Mouse (Mus musculus) lung, postnatal 0 days (tissue): Measurements from ENCODE around the gene Pigq. TPM values are rescaled to one million over a fixed set of nuclear protein-coding genes. Genes with fewer than 3 reads are reported as not detected.

Source experiments
- ATAC-seq: fragments of 200-750 bp; cut with Nextera tagmentation; 2 replicates; pipeline ENCODE4 v1.8.0; 2017; ENCODE audit warnings: moderate library complexity
- DNase-seq: peaks from one replicate; pipeline ENCODE4 v3.0.0-alpha.2; 2016; ENCODE audit warnings: low spot score
- H3K27ac ChIP-seq: fragments of 300-500 bp; sonication (generic); 2 replicates; pipeline ENCODE4 v1.5.1; 2014; ENCODE audit warnings: antibody characterized with exemption, mild to moderate bottlenecking, low read length, mixed read lengths
- H3K27me3 ChIP-seq: fragments of 300-500 bp; sonication (generic); replicated peaks from 2 replicates; pipeline ENCODE4 v1.6.1; 2014; ENCODE audit warnings: low read length, mixed read lengths; ENCODE audit not compliant: insufficient read depth
- H3K36me3 ChIP-seq: fragments of 300-500 bp; sonication (generic); 2 replicates; pipeline ENCODE4 v1.6.1; 2014; ENCODE audit warnings: low read length, mixed read lengths; ENCODE audit not compliant: insufficient read depth
- H3K4me1 ChIP-seq: fragments of 300-500 bp; sonication (generic); 2 replicates; pipeline ENCODE4 v1.6.1; 2014; ENCODE audit warnings: antibody characterized with exemption, low read depth, low read length, mixed read lengths; ENCODE audit not compliant: insufficient read depth
- H3K4me2 ChIP-seq: fragments of 300-500 bp; sonication (generic); replicated peaks from 2 replicates; pipeline ENCODE4 v1.6.1; 2014; ENCODE audit warnings: low read depth, mild to moderate bottlenecking, low read length, moderate library complexity, mixed read lengths
- H3K4me3 ChIP-seq: fragments of 300-500 bp; sonication (generic); 2 replicates; pipeline ENCODE4 v1.5.1; 2014; ENCODE audit warnings: low read depth, low read length
- H3K9ac ChIP-seq: fragments of 300-500 bp; sonication (generic); replicated peaks from 2 replicates; pipeline ENCODE4 v1.6.1; 2014; ENCODE audit warnings: low read depth, mild to moderate bottlenecking
- H3K9me3 ChIP-seq: fragments of 300-500 bp; sonication (generic); 2 replicates; pipeline ENCODE4 v1.6.1; 2016; ENCODE audit warnings: low read length, mixed read lengths
- CTCF ChIP-seq: IDR thresholded peaks from 2 replicates; pipeline ENCODE4 v1.5.1; 2016; ENCODE audit warnings: antibody characterized with exemption, mild to moderate bottlenecking
- EP300 ChIP-seq: IDR thresholded peaks from 2 replicates; pipeline ENCODE4 v1.6.1; 2016; ENCODE audit warnings: antibody characterized with exemption, mild to moderate bottlenecking, control low read depth
- WGBS: fragments of 180-500 bp; shearing (Covaris S2); extraction: QIAGEN DNeasy Blood & Tissue Kit; methylation state at CpG from one replicate; pipeline ENCODE4 v1.1.7; 2014; 5-methylcytosine and 5-hydroxymethylcytosine counted together
- polyA plus RNA-seq: library from polyadenylated mRNA; unstranded; fragments of >200 nt; fragmentation: Nextera tagmentation; extraction: Ambion mirVana; gene quantifications from 2 replicates; pipeline ENCODE4 v1.2.1, GENCODE M21; 2015

Pigq gene
- polyA plus RNA-seq, 1 experiment from 2014 or later, result 36.9 TPM

GRCm38 (mm10) chr17:25943769-25944168, 967 bp downstream of the Pigq start:
- H3K9ac ChIP-seq, result no peak overlapping the region
- no peaks in the 10 kb centered on the region for H3K27me3 ChIP-seq
- 64% methylated on average over 9 of the region's 9 CpGs for WGBS
- no peak overlapping the region for H3K4me3 ChIP-seq
- DNase-seq, result no peak
- peaks cover 8% of the 10 kb centered on the region; the same call in 1 of the 2 replicates for H3K4me1 ChIP-seq
- TF ChIP-seq EP300, result no peak
- TF ChIP-seq CTCF, result no peak
- no peaks in the 10 kb centered on the region for H3K9me3 ChIP-seq
- no peak for ATAC-seq
- no peaks in the 10 kb centered on the region for H3K36me3 ChIP-seq
- H3K27ac ChIP-seq, result no peak overlapping the region
- H3K4me2 ChIP-seq, result no peak overlapping the region

DNA sequence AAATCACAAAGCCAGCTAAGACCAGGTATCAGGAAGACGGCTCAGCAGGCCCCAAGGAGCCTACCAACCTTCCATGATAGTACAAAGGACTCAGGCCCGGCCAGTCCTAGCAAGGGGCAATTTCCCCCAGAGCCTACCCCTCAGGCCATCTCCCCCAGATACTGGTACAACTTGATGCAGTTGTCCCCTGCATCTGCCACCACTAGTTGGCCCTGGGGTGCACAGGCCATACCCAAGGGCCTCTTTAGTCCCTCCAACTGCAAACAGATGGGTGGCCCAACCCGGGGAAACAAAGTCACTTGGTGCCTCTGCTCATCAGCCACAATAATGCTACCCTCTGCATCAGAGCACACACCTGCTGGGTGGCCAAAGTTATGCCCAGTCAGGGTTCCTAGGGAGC, 1.5 kb downstream of the Pigq start:
- H3K36me3 ChIP-seq, result no peaks in the 10 kb centered on the region
- no peaks in the 10 kb centered on the region for H3K27me3 ChIP-seq
- no peak for TF ChIP-seq EP300
- no peak for TF ChIP-seq CTCF
- H3K27ac ChIP-seq, result no peak overlapping the region
- no peak overlapping the region for H3K9ac ChIP-seq
- whole genome bisulfite sequencing, result 92% methylated on average over 3 of the region's 3 CpGs
- H3K4me1 ChIP-seq, result peaks cover 8% of the 10 kb centered on the region; the same call in 1 of the 2 replicates
- DNase-seq (no peak), ATAC-seq (no peak)
- no peak overlapping the region for H3K4me2 ChIP-seq
- H3K4me3 ChIP-seq, result no peak overlapping the region
- no peaks in the 10 kb centered on the region for H3K9me3 ChIP-seq

DNA sequence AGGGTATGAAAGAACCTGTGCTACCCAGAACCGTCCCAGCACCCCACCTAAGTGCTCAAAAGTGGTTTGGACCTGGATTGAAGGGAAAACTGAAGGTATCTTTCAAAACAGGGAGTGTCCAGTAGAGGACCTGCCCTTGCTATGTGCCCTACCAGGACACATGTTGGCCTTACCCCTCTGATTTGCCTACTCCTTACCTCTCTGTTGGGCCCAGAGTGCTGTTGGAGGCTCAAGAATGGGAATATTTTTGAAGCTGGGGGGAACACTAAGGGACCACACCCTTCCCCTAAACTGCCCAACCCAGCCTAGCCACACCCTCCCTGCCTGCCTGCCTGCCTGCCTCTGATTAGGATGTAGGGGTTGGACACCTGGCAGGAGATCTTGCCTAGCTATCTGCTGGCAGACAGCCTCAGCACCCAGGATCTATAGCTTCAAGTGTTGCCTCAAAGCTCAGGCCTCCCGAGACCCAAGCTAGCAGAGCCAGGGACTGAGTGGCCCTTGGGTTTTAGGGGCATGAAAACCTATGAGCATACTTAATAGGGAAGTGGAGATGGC, 2.1 kb downstream of the Pigq start:
- Histone ChIP-seq H3K4me2 (no peak overlapping the region), H3K27ac (no peak overlapping the region), H3K4me1 (peaks cover 8% of the 10 kb centered on the region; the same call in 1 of the 2 replicates), H3K9me3 (no peaks in the 10 kb centered on the region), H3K4me3 (no peak overlapping the region), H3K9ac (no peak overlapping the region), H3K27me3 (no peaks in the 10 kb centered on the region), H3K36me3 (no peaks in the 10 kb centered on the region)
- DNase-seq (peak; percentile 14), ATAC-seq (peak; percentile 29; the same call in 1 of the 2 replicates)
- TF ChIP-seq CTCF (no peak), EP300 (no peak)
- WGBS, result 74% methylated on average over 2 of the region's 2 CpGs

DNA sequence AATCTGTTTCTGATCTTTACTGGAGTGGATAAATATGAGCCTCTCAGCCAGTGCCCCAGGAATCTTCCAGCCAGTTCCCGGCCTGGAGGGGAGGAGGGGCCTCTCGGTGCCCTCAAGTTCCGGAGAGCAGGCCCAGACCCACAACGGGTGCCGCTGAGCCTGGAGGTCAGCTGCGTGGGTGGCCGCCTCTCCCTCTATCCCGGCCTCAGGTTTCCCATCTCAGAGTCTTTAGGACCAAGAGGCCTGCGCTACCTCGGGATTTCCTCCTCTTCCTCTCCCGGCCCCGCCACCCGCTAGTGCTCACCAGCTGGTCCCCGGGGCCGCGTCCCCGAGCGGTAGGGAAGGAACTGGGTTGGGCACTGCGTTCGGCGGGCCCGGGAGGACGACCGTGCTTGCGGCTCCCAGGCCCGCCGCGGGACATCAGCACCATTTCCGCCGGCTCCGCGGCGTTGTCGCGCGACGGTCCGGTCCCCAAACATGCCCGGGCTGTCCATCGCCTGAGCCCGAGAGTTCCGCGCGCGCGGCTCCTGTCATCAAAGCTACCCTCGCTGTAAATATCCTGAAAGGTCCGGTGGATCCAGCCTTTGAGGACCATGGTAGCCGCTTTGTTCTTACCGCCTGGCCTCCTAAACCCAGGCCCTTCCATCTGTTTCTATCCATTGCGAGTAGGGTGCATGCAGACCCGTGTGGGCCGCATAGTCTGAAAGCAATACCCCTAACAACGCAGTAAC, 3.1 kb downstream of the Pigq start:
- TF ChIP-seq CTCF (no peak), EP300 (no peak)
- Histone ChIP-seq H3K4me2 (peak overlapping the region; percentile 58), H3K9ac (peak overlapping the region; percentile 96), H3K36me3 (peaks cover 5% of the 10 kb centered on the region), H3K9me3 (no peaks in the 10 kb centered on the region), H3K27ac (peak overlapping the region; percentile 87), H3K4me1 (peaks cover 8% of the 10 kb centered on the region; the same call in 1 of the 2 replicates), H3K4me3 (peak overlapping the region; percentile 82), H3K27me3 (no peaks in the 10 kb centered on the region)
- 4% methylated on average over 51 of the region's 54 CpGs for WGBS
- DNase-seq (peak; percentile 75), ATAC-seq (peak; percentile 83)

DNA sequence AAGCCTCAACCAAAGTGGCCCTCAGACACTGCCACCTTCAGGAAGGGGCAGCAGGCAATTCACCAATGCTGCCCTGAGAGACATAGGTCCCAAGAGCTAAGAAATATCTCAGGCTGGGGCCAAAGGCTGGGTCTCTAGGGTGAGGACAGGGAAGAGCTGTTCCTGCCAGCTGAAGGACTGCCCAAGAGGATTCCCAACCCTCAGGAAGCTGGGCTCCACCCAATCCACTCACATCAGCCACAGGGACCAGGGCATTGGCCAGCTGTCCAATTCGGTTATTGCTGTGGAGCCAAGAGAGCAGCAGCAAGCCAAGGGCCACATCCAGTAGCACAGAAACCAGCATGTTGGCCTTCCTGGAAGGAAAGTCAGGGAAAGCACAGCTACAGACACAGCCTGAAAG, 10.2 kb downstream of the Pigq start:
- Histone ChIP-seq H3K9me3 (no peaks in the 10 kb centered on the region), H3K27ac (no peak overlapping the region), H3K9ac (no peak overlapping the region), H3K4me3 (no peak overlapping the region), H3K36me3 (peaks cover 50% of the 10 kb centered on the region), H3K4me2 (no peak overlapping the region), H3K27me3 (no peaks in the 10 kb centered on the region), H3K4me1 (no peaks in the 10 kb centered on the region)
- TF ChIP-seq EP300 (no peak), CTCF (no peak)
- no peak for ATAC-seq
- WGBS, result 88% methylated on average over 1 of the region's 1 CpGs
- DNase-seq, result no peak

GRCm38 (mm10) chr17:25925348-25925747, 19.4 kb downstream of the Pigq start:
- no peak for DNase-seq
- Histone ChIP-seq H3K4me1 (no peaks in the 10 kb centered on the region), H3K4me2 (no peak overlapping the region), H3K27me3 (no peaks in the 10 kb centered on the region), H3K9ac (no peak overlapping the region), H3K36me3 (peaks cover 23% of the 10 kb centered on the region), H3K9me3 (no peaks in the 10 kb centered on the region), H3K27ac (no peak overlapping the region), H3K4me3 (no peak overlapping the region)
- no peak for ATAC-seq
- WGBS, result 74% methylated on average over 2 of the region's 2 CpGs
- TF ChIP-seq EP300 (no peak), CTCF (no peak)
